Mouse (Mus musculus): ENCODE results near the gene Magi2. TPM values are rescaled to one million over a fixed set of nuclear protein-coding genes. Genes with fewer than 3 reads are reported as not detected.
"Not testable (repeated sequence)": the region's sequence is repeated elsewhere in the genome, so short reads cannot be mapped to it uniquely, and the experiment has no call there.

Gene Magi2
- polyA plus RNA-seq, 1 experiment from 2014 or later = 4.1 TPM

GRCm38 (mm10) chr5:19292581-19292980, 65.7 kb downstream of the Magi2 start:
- Histone ChIP-seq H3K4me3 (no peak overlapping the region), H3K9me3 (replicated peaks) (no peaks in the 10 kb centered on the region), H3K27ac (no peak overlapping the region), H3K4me1 (replicated peaks) (no peaks in the 10 kb centered on the region), H3K9ac (no peak overlapping the region), H3K36me3 (no peaks in the 10 kb centered on the region), H3K4me2 (no peak overlapping the region), H3K27me3 (no peaks in the 10 kb centered on the region)
- no peak for ATAC-seq (replicated peaks; ENCODE audit: insufficient number of reproducible peaks, insufficient read depth, low FRiP score, low read depth)
- WGBS = 76% methylated on average over 3 of the region's 3 CpGs

- 83% methylated on average over 6 of the region's 6 CpGs for WGBS
- Histone ChIP-seq H3K4me1 (replicated peaks) (no peaks in the 10 kb centered on the region), H3K27me3 (no peaks in the 10 kb centered on the region), H3K4me3 (no peak overlapping the region), H3K36me3 (no peaks in the 10 kb centered on the region), H3K27ac (no peak overlapping the region), H3K9me3 (replicated peaks) (no peaks in the 10 kb centered on the region), H3K9ac (no peak overlapping the region), H3K4me2 (no peak overlapping the region)
- no peak for ATAC-seq (replicated peaks; ENCODE audit: insufficient number of reproducible peaks, insufficient read depth, low FRiP score, low read depth)
These were observed 79.8 kb downstream of the Magi2 start for GRCm38 (mm10) chr5:19306656-19307055.

GRCm38 (mm10) chr5:19309870-19310269, 83.0 kb downstream of the Magi2 start:
- H3K36me3 ChIP-seq = no peaks in the 10 kb centered on the region
- H3K4me3 ChIP-seq = no peak overlapping the region
- no peaks in the 10 kb centered on the region for H3K4me1 ChIP-seq (replicated peaks)
- WGBS = 40% methylated on average over 1 of the region's 1 CpGs
- ATAC-seq (replicated peaks; ENCODE audit: insufficient number of reproducible peaks, insufficient read depth, low FRiP score, low read depth) = no peak
- no peak overlapping the region for H3K27ac ChIP-seq
- no peak overlapping the region for H3K9ac ChIP-seq
- no peaks in the 10 kb centered on the region for H3K27me3 ChIP-seq
- no peaks in the 10 kb centered on the region for H3K9me3 ChIP-seq (replicated peaks)
- no peak overlapping the region for H3K4me2 ChIP-seq

- Histone ChIP-seq H3K4me1 (replicated peaks) (no peaks in the 10 kb centered on the region), H3K36me3 (no peaks in the 10 kb centered on the region), H3K4me3 (no peak overlapping the region), H3K4me2 (no peak overlapping the region), H3K9me3 (replicated peaks) (no peaks in the 10 kb centered on the region), H3K27me3 (no peaks in the 10 kb centered on the region), H3K9ac (no peak overlapping the region), H3K27ac (no peak overlapping the region)
- ATAC-seq (replicated peaks; ENCODE audit: insufficient number of reproducible peaks, insufficient read depth, low FRiP score, low read depth) = no peak
- 68% methylated on average over 6 of the region's 6 CpGs for WGBS
These were observed 95.7 kb downstream of the Magi2 start for GRCm38 (mm10) chr5:19322532-19322931.

- H3K27ac ChIP-seq = no peak overlapping the region
- no peaks in the 10 kb centered on the region for H3K27me3 ChIP-seq
- H3K9ac ChIP-seq = no peak overlapping the region
- H3K9me3 ChIP-seq (replicated peaks) = no peaks in the 10 kb centered on the region
- WGBS = 64% methylated on average over 2 of the region's 2 CpGs
- no peak overlapping the region for H3K4me2 ChIP-seq
- no peaks in the 10 kb centered on the region for H3K4me1 ChIP-seq (replicated peaks)
- no peak for ATAC-seq (replicated peaks; ENCODE audit: insufficient number of reproducible peaks, insufficient read depth, low FRiP score, low read depth)
- no peaks in the 10 kb centered on the region for H3K36me3 ChIP-seq
- H3K4me3 ChIP-seq = no peak overlapping the region
These were observed 110.7 kb downstream of the Magi2 start for GRCm38 (mm10) chr5:19337561-19337960.

GRCm38 (mm10) chr5:19368175-19368574, 141.3 kb downstream of the Magi2 start:
- no peaks in the 10 kb centered on the region for H3K36me3 ChIP-seq
- ATAC-seq (replicated peaks; ENCODE audit: insufficient number of reproducible peaks, insufficient read depth, low FRiP score, low read depth) = no peak
- no peaks in the 10 kb centered on the region for H3K27me3 ChIP-seq
- WGBS = 77% methylated on average over 1 of the region's 1 CpGs
- no peak overlapping the region for H3K4me3 ChIP-seq
- no peak overlapping the region for H3K27ac ChIP-seq
- H3K4me2 ChIP-seq = no peak overlapping the region
- H3K9ac ChIP-seq = no peak overlapping the region
- no peaks in the 10 kb centered on the region for H3K9me3 ChIP-seq (replicated peaks)
- no peaks in the 10 kb centered on the region for H3K4me1 ChIP-seq (replicated peaks)

- Histone ChIP-seq H3K27me3 (no peaks in the 10 kb centered on the region), H3K4me2 (no peak overlapping the region), H3K27ac (no peak overlapping the region), H3K36me3 (no peaks in the 10 kb centered on the region), H3K4me1 (replicated peaks) (no peaks in the 10 kb centered on the region), H3K4me3 (no peak overlapping the region), H3K9me3 (replicated peaks) (no peaks in the 10 kb centered on the region), H3K9ac (no peak overlapping the region)
- no peak for ATAC-seq (replicated peaks; ENCODE audit: insufficient number of reproducible peaks, insufficient read depth, low FRiP score, low read depth)
- 32% methylated on average over 3 of the region's 3 CpGs for WGBS
These were observed 169.0 kb downstream of the Magi2 start for GRCm38 (mm10) chr5:19395876-19396275.

GRCm38 (mm10) chr5:19400299-19400698, 173.5 kb downstream of the Magi2 start:
- Histone ChIP-seq H3K4me2 (no peak overlapping the region), H3K4me1 (replicated peaks) (no peaks in the 10 kb centered on the region), H3K27me3 (no peaks in the 10 kb centered on the region), H3K27ac (no peak overlapping the region), H3K9me3 (replicated peaks) (no peaks in the 10 kb centered on the region), H3K4me3 (no peak overlapping the region), H3K36me3 (no peaks in the 10 kb centered on the region), H3K9ac (no peak overlapping the region)
- WGBS = 82% methylated on average over 4 of the region's 4 CpGs
- no peak for ATAC-seq (replicated peaks; ENCODE audit: insufficient number of reproducible peaks, insufficient read depth, low FRiP score, low read depth)

GRCm38 (mm10) chr5:19400738-19401408, 174.0 kb downstream of the Magi2 start:
- Histone ChIP-seq H3K9ac (no peak overlapping the region), H3K4me2 (no peak overlapping the region), H3K27ac (no peak overlapping the region), H3K36me3 (no peaks in the 10 kb centered on the region), H3K27me3 (no peaks in the 10 kb centered on the region), H3K9me3 (replicated peaks) (no peaks in the 10 kb centered on the region), H3K4me1 (replicated peaks) (no peaks in the 10 kb centered on the region), H3K4me3 (no peak overlapping the region)
- WGBS = 46% methylated on average over 5 of the region's 5 CpGs
- no peak for ATAC-seq (replicated peaks; ENCODE audit: insufficient number of reproducible peaks, insufficient read depth, low FRiP score, low read depth)

GRCm38 (mm10) chr5:19404268-19404667, 177.4 kb downstream of the Magi2 start:
- ATAC-seq (replicated peaks; ENCODE audit: insufficient number of reproducible peaks, insufficient read depth, low FRiP score, low read depth); H3K9ac ChIP-seq; H3K4me3 ChIP-seq; H3K9me3 ChIP-seq (replicated peaks); H3K27ac ChIP-seq; H3K4me1 ChIP-seq (replicated peaks); H3K36me3 ChIP-seq; H3K4me2 ChIP-seq; H3K27me3 ChIP-seq: not testable (repeated sequence)
- 74% methylated on average over 1 of the region's 1 CpGs for WGBS

GRCm38 (mm10) chr5:19414556-19414955, 187.7 kb downstream of the Magi2 start:
- no peaks in the 10 kb centered on the region for H3K4me1 ChIP-seq (replicated peaks)
- no peak for ATAC-seq (replicated peaks; ENCODE audit: insufficient number of reproducible peaks, insufficient read depth, low FRiP score, low read depth)
- H3K4me2 ChIP-seq = no peak overlapping the region
- H3K9ac ChIP-seq = no peak overlapping the region
- H3K27me3 ChIP-seq = no peaks in the 10 kb centered on the region
- H3K9me3 ChIP-seq (replicated peaks) = no peaks in the 10 kb centered on the region
- H3K36me3 ChIP-seq = no peaks in the 10 kb centered on the region
- no peak overlapping the region for H3K27ac ChIP-seq
- H3K4me3 ChIP-seq = no peak overlapping the region
- WGBS = 57% methylated on average over 4 of the region's 4 CpGs

- H3K4me1 ChIP-seq (replicated peaks) = no peaks in the 10 kb centered on the region
- H3K36me3 ChIP-seq = no peaks in the 10 kb centered on the region
- 27% methylated on average over 2 of the region's 2 CpGs for WGBS
- no peak overlapping the region for H3K4me3 ChIP-seq
- H3K27ac ChIP-seq = no peak overlapping the region
- H3K9me3 ChIP-seq (replicated peaks) = no peaks in the 10 kb centered on the region
- H3K27me3 ChIP-seq = no peaks in the 10 kb centered on the region
- H3K9ac ChIP-seq = no peak overlapping the region
- H3K4me2 ChIP-seq = no peak overlapping the region
- ATAC-seq (replicated peaks; ENCODE audit: insufficient number of reproducible peaks, insufficient read depth, low FRiP score, low read depth) = no peak
These were observed 202.5 kb downstream of the Magi2 start for GRCm38 (mm10) chr5:19429290-19429689.

Data from heart, embryonic 15.5 days (tissue).